Mouse (Mus musculus): ENCODE measurements around the gene Pold4.

GRCm38 (mm10) chr19:4217855-4218254 is 13.8 kb upstream of the Pold4 start:
- TF ChIP-seq CTCF (IDR thresholded peaks at IDR 0.05; ENCODE audit: low read depth, low read length) (no peak), POLR2AphosphoS5 (IDR thresholded peaks at IDR 0.05; ENCODE audit: insufficient replicate concordance, low read depth, low read length) (no peak), GATA1 (IDR thresholded peaks at IDR 0.05; ENCODE audit: borderline replicate concordance, low read length) (no peak), TAL1 (conservative IDR thresholded peaks at IDR 0.05; ENCODE audit: low read depth, low read length) (no peak), GATA2 (IDR thresholded peaks at IDR 0.05; ENCODE audit: borderline replicate concordance, low read depth, low read length) (no peak)

All from G1E (cell line).